Mouse (Mus musculus) C2C12 (cell line): ENCODE data around the gene Dlk2.

Experiments used
- CTCF ChIP-seq: IDR thresholded peaks from one replicate; pipeline ENCODE4 v1.5.1; 2011; ENCODE audit not compliant: control insufficient read depth, insufficient read depth, insufficient read length
- MAX ChIP-seq: IDR thresholded peaks from one replicate; pipeline ENCODE4 v1.6.1; 2011; ENCODE audit warnings: mild to moderate bottlenecking, control low read depth
- MYOD1 ChIP-seq: IDR thresholded peaks from one replicate; pipeline ENCODE4 v1.6.1; 2011; ENCODE audit warnings: low read depth; ENCODE audit not compliant: control insufficient read depth, insufficient read length

DNA sequence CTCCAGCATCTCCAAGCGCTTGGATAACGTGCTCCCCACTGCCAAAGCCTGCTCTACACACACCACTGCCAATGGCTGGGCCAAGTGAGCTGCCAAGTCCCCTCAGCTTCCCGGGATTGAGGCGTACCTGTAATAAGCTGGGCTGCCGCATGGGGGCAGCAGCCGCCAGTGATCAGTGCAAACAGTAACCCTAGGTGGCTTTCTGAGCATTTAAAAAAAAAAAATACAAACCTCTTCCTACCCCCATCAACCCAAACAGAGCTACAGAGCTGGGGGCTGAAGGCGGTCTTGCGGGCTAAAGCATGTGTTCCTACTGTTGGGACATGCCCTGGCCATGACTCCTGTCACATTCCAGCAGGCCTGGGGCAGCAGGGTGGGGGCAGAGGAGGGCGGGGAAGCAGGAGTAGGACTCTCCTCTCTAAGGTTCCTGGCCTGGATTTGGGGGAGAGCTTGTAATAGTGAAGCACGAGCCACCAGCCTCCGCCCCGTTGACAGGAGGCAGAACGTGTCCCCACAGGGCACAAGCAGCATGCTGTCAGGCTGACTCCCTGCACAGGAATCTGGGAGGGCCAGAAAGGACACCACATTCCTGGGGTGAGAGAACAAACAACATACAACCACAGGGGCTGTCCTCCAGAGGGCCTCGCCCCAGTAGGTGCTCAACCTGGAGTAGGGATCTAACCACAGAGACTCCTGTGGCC, 31.2 kb upstream of the Dlk2 start:
- peak; percentile 96 for TF ChIP-seq MAX
- peak; percentile 67 for TF ChIP-seq CTCF
- peak; percentile 14 for TF ChIP-seq MYOD1
